Mouse (Mus musculus): ENCODE data around the gene Rit1. TPM values are rescaled to one million over a fixed set of nuclear protein-coding genes. Genes with fewer than 3 reads are reported as not detected.
"Not testable (repeated sequence)": the region's sequence is repeated elsewhere in the genome, so short reads cannot be mapped to it uniquely, and the experiment has no call there.

The Rit1 gene
- polyA plus RNA-seq, 1 experiment from 2014 or later: 46.2 TPM

- H3K4me3 ChIP-seq: no peak overlapping the region
- no peak overlapping the region for H3K4me2 ChIP-seq (replicated peaks)
- 89% methylated on average over 9 of the region's 9 CpGs for WGBS
- no peaks in the 10 kb centered on the region for H3K4me1 ChIP-seq
- H3K9ac ChIP-seq: no peak overlapping the region
- no peaks in the 10 kb centered on the region for H3K27me3 ChIP-seq
- no peak overlapping the region for H3K27ac ChIP-seq
- peaks cover 46% of the 10 kb centered on the region for H3K36me3 ChIP-seq
- H3K9me3 ChIP-seq: peaks cover 19% of the 10 kb centered on the region
- no peak for ATAC-seq (ENCODE audit: insufficient number of reproducible peaks, insufficient read depth, low FRiP score, low TSS enrichment)
Measured at GRCm38 (mm10) chr3:88745534-88745933, 28.9 kb downstream of the Rit1 start.

- Histone ChIP-seq H3K4me1 (no peaks in the 10 kb centered on the region), H3K36me3 (peaks cover 47% of the 10 kb centered on the region), H3K27ac (no peak overlapping the region), H3K4me2 (replicated peaks) (no peak overlapping the region), H3K9me3 (peaks cover 19% of the 10 kb centered on the region), H3K27me3 (no peaks in the 10 kb centered on the region), H3K9ac (no peak overlapping the region), H3K4me3 (no peak overlapping the region)
- 92% methylated on average over 15 of the region's 15 CpGs for WGBS
- ATAC-seq (ENCODE audit: insufficient number of reproducible peaks, insufficient read depth, low FRiP score, low TSS enrichment): no peak
Measured at GRCm38 (mm10) chr3:88746139-88746870, 29.7 kb downstream of the Rit1 start.

DNA sequence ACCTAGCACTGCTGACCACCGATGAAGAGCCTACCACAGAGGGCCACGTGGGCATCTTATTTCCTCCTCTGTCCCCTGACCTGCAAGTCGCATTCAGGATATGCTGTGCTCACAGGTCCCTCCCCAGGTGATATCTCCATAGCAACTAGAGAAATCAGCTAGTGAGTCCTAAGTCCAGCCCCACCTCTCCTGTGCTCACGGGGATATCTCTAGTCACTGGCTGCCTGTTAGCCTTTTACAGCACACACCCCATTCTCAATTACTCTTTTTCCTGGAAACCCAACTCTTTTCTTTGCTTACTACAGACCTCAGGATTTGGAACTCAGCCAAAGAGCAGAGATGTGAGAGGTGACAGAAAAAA lies 30.2 kb downstream of the Rit1 start:
- Histone ChIP-seq H3K9me3 (peaks cover 19% of the 10 kb centered on the region), H3K4me3 (no peak overlapping the region), H3K27me3 (no peaks in the 10 kb centered on the region), H3K27ac (no peak overlapping the region), H3K4me2 (replicated peaks) (no peak overlapping the region), H3K9ac (no peak overlapping the region), H3K4me1 (no peaks in the 10 kb centered on the region), H3K36me3 (peaks cover 50% of the 10 kb centered on the region)
- ATAC-seq (ENCODE audit: insufficient number of reproducible peaks, insufficient read depth, low FRiP score, low TSS enrichment): no peak
- WGBS: 92% methylated on average over 4 of the region's 4 CpGs

DNA sequence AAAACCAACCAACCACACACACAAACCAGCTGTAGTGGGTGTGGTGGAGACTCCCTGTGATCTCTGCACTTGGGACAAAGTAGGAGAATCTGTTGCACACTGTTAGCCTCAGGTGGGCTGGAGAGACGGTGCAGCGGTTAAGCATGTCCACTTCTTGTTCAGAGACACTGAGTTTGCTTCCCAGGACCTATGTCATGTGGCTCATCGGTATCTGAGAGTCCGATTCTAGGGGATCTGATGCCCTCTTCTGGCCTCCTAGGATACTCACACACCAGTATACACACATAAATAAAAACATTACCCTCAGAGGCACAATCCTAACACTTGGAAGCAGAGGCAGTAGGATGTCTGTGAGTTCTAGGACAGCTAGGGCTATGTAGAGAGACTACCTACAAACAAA lies 37.6 kb downstream of the Rit1 start:
- Histone ChIP-seq H3K4me1 (peaks cover 7% of the 10 kb centered on the region; the same call in 1 of the 2 replicates), H3K9me3 (no peaks in the 10 kb centered on the region), H3K4me2 (replicated peaks) (no peak overlapping the region), H3K27me3 (no peaks in the 10 kb centered on the region), H3K4me3 (no peak overlapping the region), H3K9ac (no peak overlapping the region), H3K36me3 (peaks cover 15% of the 10 kb centered on the region), H3K27ac (no peak overlapping the region)
- ATAC-seq (ENCODE audit: insufficient number of reproducible peaks, insufficient read depth, low FRiP score, low TSS enrichment): no peak
- WGBS: 73% methylated on average over 4 of the region's 4 CpGs

DNA sequence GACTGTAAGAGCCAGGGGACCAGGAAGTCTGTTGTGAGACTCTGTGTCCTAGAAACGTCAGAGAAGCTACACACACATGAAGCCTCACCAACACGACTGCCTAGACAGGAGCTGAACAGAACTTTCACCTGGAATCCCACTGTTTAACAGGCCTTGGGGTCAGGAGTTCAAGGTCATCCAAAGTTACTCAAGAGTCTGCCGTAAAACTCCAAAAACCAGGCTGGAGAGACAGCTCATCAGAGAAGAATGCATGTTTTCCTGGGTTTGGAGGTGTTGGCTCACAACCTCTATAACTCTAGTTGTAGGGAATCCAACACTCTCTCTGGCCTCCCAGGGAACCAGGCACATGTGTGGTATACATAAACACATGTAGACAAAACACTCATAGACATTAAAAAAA lies 38.9 kb downstream of the Rit1 start:
- no peak overlapping the region for H3K9ac ChIP-seq
- 69% methylated on average over 3 of the region's 3 CpGs for WGBS
- H3K4me1 ChIP-seq: peaks cover 7% of the 10 kb centered on the region; the same call in 1 of the 2 replicates
- no peak for ATAC-seq (ENCODE audit: insufficient number of reproducible peaks, insufficient read depth, low FRiP score, low TSS enrichment)
- H3K4me2 ChIP-seq (replicated peaks): no peak overlapping the region
- no peak overlapping the region for H3K4me3 ChIP-seq
- no peaks in the 10 kb centered on the region for H3K9me3 ChIP-seq
- H3K27ac ChIP-seq: no peak overlapping the region
- H3K27me3 ChIP-seq: no peaks in the 10 kb centered on the region
- H3K36me3 ChIP-seq: peaks cover 17% of the 10 kb centered on the region; the same call in 1 of the 2 replicates

- H3K9ac ChIP-seq: no peak overlapping the region; the same call in 1 of the 2 replicates
- no peak overlapping the region for H3K4me2 ChIP-seq (replicated peaks)
- H3K4me3 ChIP-seq: no peak overlapping the region
- no peaks in the 10 kb centered on the region for H3K27me3 ChIP-seq
- 0 out of 2 replicates have a peak, but pooled peaks have one; percentile 28 for ATAC-seq (ENCODE audit: insufficient number of reproducible peaks, insufficient read depth, low FRiP score, low TSS enrichment)
- peak overlapping the region; percentile 43; the same call in 1 of the 2 replicates for H3K27ac ChIP-seq
- no peaks in the 10 kb centered on the region for H3K9me3 ChIP-seq
- H3K4me1 ChIP-seq: peaks cover 7% of the 10 kb centered on the region; the same call in 1 of the 2 replicates
- H3K36me3 ChIP-seq: peaks cover 24% of the 10 kb centered on the region; the same call in 1 of the 2 replicates
- 55% methylated on average over 4 of the region's 4 CpGs for WGBS
Measured at GRCm38 (mm10) chr3:88756276-88756675, 39.6 kb downstream of the Rit1 start.

- Histone ChIP-seq H3K27me3 (no peaks in the 10 kb centered on the region), H3K27ac (peak overlapping the region; percentile 52; the same call in 1 of the 2 replicates), H3K4me1 (peaks cover 7% of the 10 kb centered on the region; the same call in 1 of the 2 replicates), H3K4me2 (replicated peaks) (no peak overlapping the region), H3K36me3 (peaks cover 26% of the 10 kb centered on the region; the same call in 1 of the 2 replicates), H3K9ac (no peak overlapping the region), H3K4me3 (no peak overlapping the region), H3K9me3 (no peaks in the 10 kb centered on the region)
- ATAC-seq (ENCODE audit: insufficient number of reproducible peaks, insufficient read depth, low FRiP score, low TSS enrichment): no peak
- 20% methylated on average over 5 of the region's 5 CpGs for WGBS
Measured at GRCm38 (mm10) chr3:88758045-88758500, 41.4 kb downstream of the Rit1 start.

DNA sequence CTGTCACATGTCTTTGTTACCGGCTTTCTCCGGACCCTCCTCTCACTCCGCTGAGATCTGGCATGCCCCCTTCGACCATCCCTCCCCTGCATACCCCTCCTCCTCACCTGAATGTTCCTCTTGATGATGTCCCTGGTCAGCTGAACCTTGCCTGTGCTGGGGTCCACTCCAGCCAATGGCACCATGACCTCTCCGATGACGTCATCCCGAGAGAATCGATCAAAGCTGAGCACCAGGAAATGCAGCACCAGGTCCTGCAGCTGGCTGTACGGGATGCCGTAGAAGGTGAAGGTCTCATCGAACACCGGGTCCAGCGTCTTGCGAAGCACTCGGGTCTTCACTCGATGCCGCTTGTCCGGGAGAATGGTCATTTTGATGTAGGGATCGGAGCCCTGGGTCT lies 45.0 kb downstream of the Rit1 start:
- no peaks in the 10 kb centered on the region for H3K27me3 ChIP-seq
- no peak overlapping the region for H3K4me2 ChIP-seq (replicated peaks)
- H3K9me3 ChIP-seq: no peaks in the 10 kb centered on the region
- H3K4me1 ChIP-seq: peaks cover 7% of the 10 kb centered on the region; the same call in 1 of the 2 replicates
- ATAC-seq (ENCODE audit: insufficient number of reproducible peaks, insufficient read depth, low FRiP score, low TSS enrichment): no peak
- H3K9ac ChIP-seq: no peak overlapping the region
- no peak overlapping the region for H3K27ac ChIP-seq
- H3K36me3 ChIP-seq: peaks cover 26% of the 10 kb centered on the region; the same call in 1 of the 2 replicates
- WGBS: 95% methylated on average over 19 of the region's 19 CpGs
- no peak overlapping the region for H3K4me3 ChIP-seq

- no peak overlapping the region for H3K4me3 ChIP-seq
- H3K4me2 ChIP-seq (replicated peaks): no peak overlapping the region
- peaks cover 7% of the 10 kb centered on the region; the same call in 1 of the 2 replicates for H3K4me1 ChIP-seq
- 76% methylated on average over 6 of the region's 6 CpGs for WGBS
- H3K9ac ChIP-seq: no peak overlapping the region
- ATAC-seq (ENCODE audit: insufficient number of reproducible peaks, insufficient read depth, low FRiP score, low TSS enrichment): no peak
- H3K27me3 ChIP-seq: no peaks in the 10 kb centered on the region
- no peaks in the 10 kb centered on the region for H3K9me3 ChIP-seq
- no peak overlapping the region for H3K27ac ChIP-seq
- peaks cover 26% of the 10 kb centered on the region; the same call in 1 of the 2 replicates for H3K36me3 ChIP-seq
Measured at GRCm38 (mm10) chr3:88762401-88762831, 45.8 kb downstream of the Rit1 start.

DNA sequence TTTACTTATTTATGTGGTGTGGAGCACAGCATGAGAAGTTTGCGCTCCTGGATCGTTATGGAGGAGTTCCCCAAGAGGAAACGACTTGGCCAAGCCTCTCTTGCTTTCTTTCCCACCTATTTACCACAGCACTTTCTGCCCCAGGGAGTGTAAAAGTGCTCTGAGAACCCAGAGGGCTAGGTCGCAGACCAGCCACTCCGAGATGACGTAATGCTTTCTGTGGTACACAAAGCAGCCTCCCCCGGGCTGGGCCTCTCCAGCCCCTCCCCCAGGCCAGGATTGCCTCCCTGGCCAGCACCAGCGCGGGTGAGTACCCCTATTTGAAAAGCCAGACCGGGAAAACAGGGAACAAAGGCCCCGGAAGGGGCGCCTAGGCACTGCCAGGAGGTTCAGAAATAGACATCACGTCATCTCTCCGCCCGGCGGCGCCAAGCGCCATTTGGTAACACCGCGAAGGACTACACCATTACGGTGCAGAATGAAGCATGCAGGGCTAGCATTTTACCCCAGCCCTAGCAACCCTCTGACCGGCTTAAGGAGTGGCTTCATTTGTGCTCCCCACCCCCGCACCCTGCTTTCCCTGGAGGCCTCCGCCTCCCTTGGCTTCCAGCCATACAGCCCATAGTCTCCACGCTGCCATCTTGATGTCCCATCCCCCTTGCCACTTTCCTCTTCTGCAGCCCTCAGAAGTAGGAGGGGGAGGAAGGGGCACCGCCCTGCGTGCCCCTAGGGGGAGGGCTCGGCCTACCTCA lies 54.7 kb downstream of the Rit1 start:
- not testable (repeated sequence) for H3K9me3 ChIP-seq, H3K27me3 ChIP-seq, H3K36me3 ChIP-seq, H3K4me1 ChIP-seq
- Histone ChIP-seq H3K4me3 (peak overlapping the region; percentile 35), H3K27ac (peak overlapping the region; percentile 82), H3K9ac (peak overlapping the region; percentile 30; the same call in 1 of the 2 replicates), H3K4me2 (replicated peaks) (peak overlapping the region; percentile 62)
- peak; percentile 74 for ATAC-seq (ENCODE audit: insufficient number of reproducible peaks, insufficient read depth, low FRiP score, low TSS enrichment)
- 2% methylated on average over 23 of the region's 28 CpGs for WGBS

DNA sequence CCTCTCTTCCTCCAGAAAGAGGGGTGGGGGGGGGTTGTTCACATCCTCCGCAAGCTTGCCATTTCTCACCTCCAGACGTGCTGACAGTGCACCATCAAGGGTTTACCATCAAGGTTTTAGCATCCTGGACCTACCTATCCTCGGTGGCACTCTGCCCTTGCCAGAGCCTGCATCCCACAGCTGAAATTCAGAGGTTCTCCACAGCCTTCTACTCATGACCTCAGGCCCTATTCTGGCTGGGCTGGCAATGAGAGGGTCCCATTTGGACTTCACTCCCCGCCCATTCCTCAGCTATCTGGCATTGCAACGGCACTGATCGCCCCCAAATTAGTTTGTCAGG lies 55.3 kb downstream of the Rit1 start:
- peak overlapping the region; percentile 62 for H3K4me2 ChIP-seq (replicated peaks)
- H3K4me1 ChIP-seq; ATAC-seq (ENCODE audit: insufficient number of reproducible peaks, insufficient read depth, low FRiP score, low TSS enrichment); H3K9me3 ChIP-seq; H3K27me3 ChIP-seq; H3K36me3 ChIP-seq: not testable (repeated sequence)
- H3K27ac ChIP-seq: peak overlapping the region; percentile 82
- H3K4me3 ChIP-seq: peak overlapping the region; percentile 35
- 8% methylated on average over 3 of the region's 6 CpGs for WGBS
- peak overlapping the region; percentile 30; the same call in 1 of the 2 replicates for H3K9ac ChIP-seq

- ATAC-seq (ENCODE audit: insufficient number of reproducible peaks, insufficient read depth, low FRiP score, low TSS enrichment); H3K36me3 ChIP-seq; H3K4me1 ChIP-seq; H3K27me3 ChIP-seq; H3K9ac ChIP-seq; H3K27ac ChIP-seq; H3K9me3 ChIP-seq: not testable (repeated sequence)
- Histone ChIP-seq H3K4me2 (replicated peaks) (peak overlapping the region; percentile 33), H3K4me3 (peak overlapping the region; percentile 12; the same call in 1 of the 2 replicates)
- WGBS: 2% methylated on average over 19 of the region's 19 CpGs
Measured at GRCm38 (mm10) chr3:88772399-88772798, 55.8 kb downstream of the Rit1 start.
